Mouse (Mus musculus) liver, embryonic 15.5 days (tissue): ENCODE data around the gene Cyp27a1. TPM values are rescaled to one million over a fixed set of nuclear protein-coding genes. Genes with fewer than 3 reads are reported as not detected.

ENCODE experiments used
- ATAC-seq: fragments of 200-750 bp; cut with Nextera tagmentation; 2 replicates; pipeline ENCODE4 v1.8.0; 2017; ENCODE audit warnings: moderate number of reproducible peaks, mild to moderate bottlenecking, moderate library complexity; ENCODE audit not compliant: insufficient read depth
- H3K27ac ChIP-seq: fragments of 300-500 bp; sonication (generic); replicated peaks from 2 replicates; pipeline ENCODE4 v1.5.1; 2015; ENCODE audit warnings: mild to moderate bottlenecking, inconsistent platforms
- H3K27me3 ChIP-seq: fragments of 300-500 bp; sonication (generic); 2 replicates; pipeline ENCODE4 v1.6.1; 2015; ENCODE audit warnings: mild to moderate bottlenecking, inconsistent platforms
- H3K36me3 ChIP-seq: fragments of 300-500 bp; sonication (generic); replicated peaks from 2 replicates; pipeline ENCODE4 v1.6.1; 2015; ENCODE audit warnings: moderate library complexity, mild to moderate bottlenecking, inconsistent platforms
- H3K4me1 ChIP-seq: fragments of 300-500 bp; sonication (generic); replicated peaks from 2 replicates; pipeline ENCODE4 v1.6.1; 2015; ENCODE audit warnings: inconsistent platforms
- H3K4me2 ChIP-seq: fragments of 300-500 bp; sonication (generic); 2 replicates; pipeline ENCODE4 v1.6.1; 2015; ENCODE audit warnings: moderate library complexity, mild to moderate bottlenecking, inconsistent platforms
- H3K4me3 ChIP-seq: fragments of 300-500 bp; sonication (generic); replicated peaks from 2 replicates; pipeline ENCODE4 v1.5.1; 2015; ENCODE audit warnings: mild to moderate bottlenecking, inconsistent platforms
- H3K9ac ChIP-seq: fragments of 300-500 bp; sonication (generic); 2 replicates; pipeline ENCODE4 v1.6.1; 2015; ENCODE audit warnings: moderate library complexity, mild to moderate bottlenecking, inconsistent platforms
- H3K9me3 ChIP-seq: fragments of 300-500 bp; sonication (generic); replicated peaks from 2 replicates; pipeline ENCODE4 v1.6.1; 2016; ENCODE audit warnings: inconsistent platforms
- WGBS: fragments of 180-500 bp; shearing (Covaris S2); methylation state at CpG from one replicate; pipeline ENCODE4 v1.1.7; 2015; ENCODE audit warnings: mixed read lengths; ENCODE audit not compliant: insufficient replicate concordance; 5-methylcytosine and 5-hydroxymethylcytosine counted together
- polyA plus RNA-seq: library from polyadenylated mRNA; unstranded; fragments of >200 nt; fragmentation: Nextera tagmentation; extraction: Ambion mirVana; gene quantifications from 2 replicates; pipeline ENCODE4 v1.2.1, GENCODE M21; 2015

The Cyp27a1 gene
- polyA plus RNA-seq, 1 experiment from 2014 or later: 5.8 TPM

GRCm38 (mm10) chr1:74771931-74772620 is 58.7 kb downstream of the Cyp27a1 start:
- peaks cover 99% of the 10 kb centered on the region for H3K27me3 ChIP-seq
- no peak overlapping the region for H3K9ac ChIP-seq
- H3K36me3 ChIP-seq: no peaks in the 10 kb centered on the region
- WGBS: 1% methylated on average over 51 of the region's 51 CpGs
- no peak overlapping the region for H3K27ac ChIP-seq
- H3K4me2 ChIP-seq: peak overlapping the region; percentile 54
- no peaks in the 10 kb centered on the region for H3K9me3 ChIP-seq
- no peak for ATAC-seq
- peaks cover 7% of the 10 kb centered on the region for H3K4me1 ChIP-seq
- H3K4me3 ChIP-seq: peak overlapping the region; percentile 33

- no peaks in the 10 kb centered on the region for H3K36me3 ChIP-seq
- H3K4me3 ChIP-seq: no peak overlapping the region
- peak; percentile 79 for ATAC-seq
- no peaks in the 10 kb centered on the region for H3K9me3 ChIP-seq
- H3K27me3 ChIP-seq: peaks cover 100% of the 10 kb centered on the region
- no peak overlapping the region for H3K4me2 ChIP-seq
- peaks cover 7% of the 10 kb centered on the region for H3K4me1 ChIP-seq
- no peak overlapping the region for H3K9ac ChIP-seq
- H3K27ac ChIP-seq: no peak overlapping the region
- under 1% methylated on average over 15 of the region's 15 CpGs for WGBS
Observed at GRCm38 (mm10) chr1:74773136-74773535, 59.8 kb downstream of the Cyp27a1 start.

- no peak overlapping the region for H3K27ac ChIP-seq
- WGBS: 28% methylated on average over 7 of the region's 7 CpGs
- H3K9ac ChIP-seq: no peak overlapping the region
- H3K4me1 ChIP-seq: peaks cover 7% of the 10 kb centered on the region
- no peak overlapping the region for H3K4me3 ChIP-seq
- peaks cover 100% of the 10 kb centered on the region for H3K27me3 ChIP-seq
- no peak for ATAC-seq
- no peaks in the 10 kb centered on the region for H3K36me3 ChIP-seq
- no peak overlapping the region for H3K4me2 ChIP-seq
- H3K9me3 ChIP-seq: no peaks in the 10 kb centered on the region
Observed at GRCm38 (mm10) chr1:74774062-74774461, 60.7 kb downstream of the Cyp27a1 start.

GRCm38 (mm10) chr1:74775816-74776215 is 62.4 kb downstream of the Cyp27a1 start:
- Histone ChIP-seq H3K27me3 (peaks cover 94% of the 10 kb centered on the region), H3K9me3 (no peaks in the 10 kb centered on the region)
- WGBS: 3% methylated on average over 5 of the region's 5 CpGs

GRCm38 (mm10) chr1:74778934-74779486 is 65.6 kb downstream of the Cyp27a1 start:
- no peaks in the 10 kb centered on the region for H3K9me3 ChIP-seq
- ATAC-seq: no peak
- no peak overlapping the region for H3K4me2 ChIP-seq
- no peak overlapping the region for H3K27ac ChIP-seq
- WGBS: 18% methylated on average over 3 of the region's 3 CpGs
- no peaks in the 10 kb centered on the region for H3K36me3 ChIP-seq
- H3K4me1 ChIP-seq: peaks cover 7% of the 10 kb centered on the region
- H3K27me3 ChIP-seq: peaks cover 94% of the 10 kb centered on the region
- H3K4me3 ChIP-seq: no peak overlapping the region
- H3K9ac ChIP-seq: no peak overlapping the region

More at GRCm38 (mm10) chr1:74775816-74776215, 62.4 kb downstream of the Cyp27a1 start:
- Histone ChIP-seq H3K9ac (no peak overlapping the region), H3K36me3 (no peaks in the 10 kb centered on the region), H3K27ac (no peak overlapping the region), H3K4me3 (no peak overlapping the region), H3K4me2 (no peak overlapping the region), H3K4me1 (peaks cover 7% of the 10 kb centered on the region)
- ATAC-seq: no peak

- no peaks in the 10 kb centered on the region for H3K9me3 ChIP-seq
- ATAC-seq: no peak
- no peak overlapping the region for H3K27ac ChIP-seq
- no peak overlapping the region for H3K4me3 ChIP-seq
- 8% methylated on average over 14 of the region's 14 CpGs for WGBS
- H3K9ac ChIP-seq: no peak overlapping the region
- peaks cover 11% of the 10 kb centered on the region for H3K4me1 ChIP-seq
- H3K36me3 ChIP-seq: no peaks in the 10 kb centered on the region
- H3K27me3 ChIP-seq: peaks cover 92% of the 10 kb centered on the region
- H3K4me2 ChIP-seq: no peak overlapping the region
Observed at GRCm38 (mm10) chr1:74782045-74782444, 68.7 kb downstream of the Cyp27a1 start.

GRCm38 (mm10) chr1:74783554-74783953 is 70.2 kb downstream of the Cyp27a1 start:
- Histone ChIP-seq H3K36me3 (no peaks in the 10 kb centered on the region), H3K4me3 (no peak overlapping the region), H3K4me1 (peaks cover 11% of the 10 kb centered on the region), H3K9me3 (no peaks in the 10 kb centered on the region), H3K27ac (no peak overlapping the region), H3K4me2 (no peak overlapping the region), H3K9ac (no peak overlapping the region), H3K27me3 (peaks cover 92% of the 10 kb centered on the region)
- ATAC-seq: no peak
- 5% methylated on average over 13 of the region's 13 CpGs for WGBS

- Histone ChIP-seq H3K4me2 (peak overlapping the region; percentile 60), H3K27me3 (peaks cover 92% of the 10 kb centered on the region), H3K27ac (no peak overlapping the region), H3K36me3 (no peaks in the 10 kb centered on the region), H3K9me3 (no peaks in the 10 kb centered on the region), H3K9ac (no peak overlapping the region), H3K4me1 (peaks cover 11% of the 10 kb centered on the region), H3K4me3 (peak overlapping the region; percentile 33)
- WGBS: under 1% methylated on average over 66 of the region's 67 CpGs
- ATAC-seq: no peak
Observed at GRCm38 (mm10) chr1:74784041-74784759, 70.8 kb downstream of the Cyp27a1 start.

Other genes with a start within 250 kb of the Cyp27a1 start
- gene Cnot9, start 207.5 kb upstream of the Cyp27a1 start, polyA plus RNA-seq: 30.3 and 31.4 TPM in 2 replicates
- 0.17 and 0.26 TPM in 2 replicates for gene Plcd4, start 170.7 kb upstream of the Cyp27a1 start, polyA plus RNA-seq
- gene Usp37, start 169.3 kb upstream of the Cyp27a1 start, polyA plus RNA-seq: 11.7 and 12.0 TPM in 2 replicates
- gene Zfp142, start 125.3 kb upstream of the Cyp27a1 start, polyA plus RNA-seq: 1.9 and 2.0 TPM in 2 replicates
- gene Bcs1l, start 125.3 kb upstream of the Cyp27a1 start, polyA plus RNA-seq: 9.0 and 9.4 TPM in 2 replicates
- 12.1 and 12.2 TPM in 2 replicates for gene Rnf25, start 112.2 kb upstream of the Cyp27a1 start, polyA plus RNA-seq
- 0.21 and 0.24 TPM in 2 replicates for gene Stk36, start 112.1 kb upstream of the Cyp27a1 start, polyA plus RNA-seq
- 3.7 and 4.5 TPM in 2 replicates for gene Ttll4, start 51.8 kb upstream of the Cyp27a1 start, polyA plus RNA-seq
- gene Prkag3, start 35.6 kb downstream of the Cyp27a1 start, polyA plus RNA-seq: 0.05 and 0.20 TPM in 2 replicates
- 0.09 TPM in 1 of 2 replicates, not detected in the other for gene Wnt6, start 58.3 kb downstream of the Cyp27a1 start, polyA plus RNA-seq
- not detected in 2 replicates for gene Wnt10a, start 77.9 kb downstream of the Cyp27a1 start, polyA plus RNA-seq
- gene Cdk5r2, start 141.4 kb downstream of the Cyp27a1 start, polyA plus RNA-seq: not detected in 2 replicates
- 0.09 TPM in 1 of 2 replicates, not detected in the other for gene Fev, start 171.8 kb downstream of the Cyp27a1 start, polyA plus RNA-seq
- not detected in 2 replicates for gene Cryba2, start 179.6 kb downstream of the Cyp27a1 start, polyA plus RNA-seq
- gene Cfap65, start 222.0 kb downstream of the Cyp27a1 start, polyA plus RNA-seq: not detected in 2 replicates
- gene Ihh, start 238.1 kb downstream of the Cyp27a1 start, polyA plus RNA-seq: 2.4 and 3.1 TPM in 2 replicates